Mouse (Mus musculus) kidney, postnatal 0 days (tissue): ENCODE results near the gene Bin2. TPM values are rescaled to one million over a fixed set of nuclear protein-coding genes. Genes with fewer than 3 reads are reported as not detected.
A peak's percentile ranks its signal among the peaks of the same experiment; 100 is the strongest.
"Not testable (repeated sequence)": the region's sequence is repeated elsewhere in the genome, so short reads cannot be mapped to it uniquely, and the experiment has no call there.

Source experiments
- ATAC-seq: fragments of 200-750 bp; cut with Nextera tagmentation; replicated peaks from 2 replicates; pipeline ENCODE4 v1.8.0; 2017; ENCODE audit warnings: low read depth, moderate number of reproducible peaks, moderate TSS enrichment, moderate library complexity; ENCODE audit not compliant: low FRiP score
- DNase-seq: peaks from one replicate; pipeline ENCODE4 v3.0.0-alpha.2; 2016; ENCODE audit warnings: low spot score
- H3K27ac ChIP-seq: fragments of 300-500 bp; sonication (generic); 2 replicates; pipeline ENCODE4 v1.5.1; 2014; ENCODE audit warnings: mild to moderate bottlenecking
- H3K27me3 ChIP-seq: fragments of 300-500 bp; sonication (generic); 2 replicates; pipeline ENCODE4 v1.6.1; 2014; ENCODE audit warnings: low read length, mixed read lengths; ENCODE audit not compliant: insufficient read depth
- H3K36me3 ChIP-seq: fragments of 300-500 bp; sonication (generic); 2 replicates; pipeline ENCODE4 v1.6.1; 2014; ENCODE audit warnings: low read length, mixed read lengths; ENCODE audit not compliant: insufficient read depth
- H3K4me1 ChIP-seq: fragments of 300-500 bp; sonication (generic); replicated peaks from 2 replicates; pipeline ENCODE4 v1.6.1; 2014; ENCODE audit warnings: antibody characterized with exemption, low read length, mixed read lengths; ENCODE audit not compliant: insufficient read depth
- H3K4me2 ChIP-seq: fragments of 300-500 bp; sonication (generic); 2 replicates; pipeline ENCODE4 v1.6.1; 2014; ENCODE audit warnings: mild to moderate bottlenecking, low read length, moderate library complexity, mixed read lengths
- H3K4me3 ChIP-seq: fragments of 300-500 bp; sonication (generic); replicated peaks from 2 replicates; pipeline ENCODE4 v1.5.1; 2014; ENCODE audit warnings: low read depth, low read length
- H3K9ac ChIP-seq: fragments of 300-500 bp; sonication (generic); 2 replicates; pipeline ENCODE4 v1.6.1; 2014; ENCODE audit warnings: low read depth, low read length
- H3K9me3 ChIP-seq: fragments of 300-500 bp; sonication (generic); replicated peaks from 2 replicates; pipeline ENCODE4 v1.6.1; 2016; ENCODE audit warnings: low read length, inconsistent platforms, mixed read lengths
- CTCF ChIP-seq: IDR thresholded peaks from 2 replicates; pipeline ENCODE4 v1.5.1; 2016; ENCODE audit warnings: antibody characterized with exemption, low read depth, mild to moderate bottlenecking, moderate library complexity
- WGBS: fragments of 180-500 bp; shearing (Covaris S2); extraction: QIAGEN DNeasy Blood & Tissue Kit; methylation state at CpG from one replicate; pipeline ENCODE4 v1.1.7; 2014; 5-methylcytosine and 5-hydroxymethylcytosine counted together
- polyA plus RNA-seq: library from polyadenylated mRNA; unstranded; fragments of >200 nt; fragmentation: Nextera tagmentation; extraction: Ambion mirVana; gene quantifications from 2 replicates; pipeline ENCODE4 v1.2.1, GENCODE M21; 2015

Gene Bin2
- polyA plus RNA-seq, 1 experiment from 2014 or later: 0.93 TPM

DNA sequence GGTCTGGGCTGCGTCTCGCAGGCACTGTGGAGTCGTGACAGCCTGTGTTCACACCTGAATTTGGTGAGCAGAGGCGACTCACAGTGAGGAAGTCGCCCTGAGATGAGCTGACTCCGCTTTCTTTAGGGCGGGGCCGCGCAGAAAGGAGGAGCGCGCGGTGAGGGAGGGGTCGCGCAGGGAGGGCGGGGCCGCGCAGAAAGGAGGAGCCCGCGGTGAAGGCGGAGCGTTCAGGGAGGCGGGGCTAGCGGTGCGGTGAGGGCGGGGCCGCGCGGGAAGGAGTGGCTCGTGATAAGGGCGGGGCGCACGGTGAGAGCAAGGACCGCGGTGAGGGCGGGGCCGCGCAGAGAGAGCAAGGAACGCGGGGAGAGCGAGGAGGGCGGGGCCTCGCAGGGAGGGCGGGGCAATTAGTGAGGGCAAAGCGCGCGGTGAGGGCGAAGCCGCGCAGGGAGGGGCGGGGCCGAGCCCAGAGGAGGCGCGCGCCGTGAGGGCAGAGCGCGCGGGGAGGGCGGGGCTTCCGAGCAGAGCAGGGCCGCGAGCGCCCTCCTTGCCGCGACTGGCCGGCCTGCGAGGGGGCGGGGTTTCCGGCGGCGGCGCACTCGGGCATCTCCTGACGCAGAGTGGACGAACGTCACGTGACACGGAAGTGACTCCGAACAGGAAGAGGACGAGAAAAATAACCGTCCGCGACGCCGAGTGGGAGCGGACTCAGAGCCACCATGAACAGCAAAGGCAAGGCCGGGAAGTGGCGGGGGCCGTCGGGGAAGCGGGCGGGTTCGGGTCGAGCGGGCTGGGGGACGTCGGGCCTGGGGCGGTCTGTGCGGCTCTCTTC, 54.1 kb downstream of the Bin2 start, which contains the start of gene Dazap2:
Gene Dazap2, plus strand, starts transcription at position 354 of the 829 bp plus-strand sequence.
- H3K9ac ChIP-seq: peak within 1 kb of the TSS; percentile 93
- ATAC-seq (peak; percentile 89), DNase-seq (peak; percentile 99)
- peak within 1 kb of the TSS; percentile 85 for H3K4me3 ChIP-seq
- H3K4me2 ChIP-seq: peak within 1 kb of the TSS; percentile 74
- peak within 1 kb of the TSS; percentile 100 for H3K27ac ChIP-seq
- H3K4me1 ChIP-seq: peaks cover 8% of the 10 kb centered on the region; the same call in 1 of the 2 replicates
- 1% methylated on average over 82 of the region's 99 CpGs for WGBS
- H3K27me3 ChIP-seq: no peaks in the 10 kb centered on the region
- no peaks in the 10 kb centered on the region for H3K9me3 ChIP-seq
- TF ChIP-seq CTCF: peak; percentile 34; the same call in 1 of the 2 replicates
- H3K36me3 ChIP-seq: peaks cover 21% of the 10 kb centered on the region

DNA sequence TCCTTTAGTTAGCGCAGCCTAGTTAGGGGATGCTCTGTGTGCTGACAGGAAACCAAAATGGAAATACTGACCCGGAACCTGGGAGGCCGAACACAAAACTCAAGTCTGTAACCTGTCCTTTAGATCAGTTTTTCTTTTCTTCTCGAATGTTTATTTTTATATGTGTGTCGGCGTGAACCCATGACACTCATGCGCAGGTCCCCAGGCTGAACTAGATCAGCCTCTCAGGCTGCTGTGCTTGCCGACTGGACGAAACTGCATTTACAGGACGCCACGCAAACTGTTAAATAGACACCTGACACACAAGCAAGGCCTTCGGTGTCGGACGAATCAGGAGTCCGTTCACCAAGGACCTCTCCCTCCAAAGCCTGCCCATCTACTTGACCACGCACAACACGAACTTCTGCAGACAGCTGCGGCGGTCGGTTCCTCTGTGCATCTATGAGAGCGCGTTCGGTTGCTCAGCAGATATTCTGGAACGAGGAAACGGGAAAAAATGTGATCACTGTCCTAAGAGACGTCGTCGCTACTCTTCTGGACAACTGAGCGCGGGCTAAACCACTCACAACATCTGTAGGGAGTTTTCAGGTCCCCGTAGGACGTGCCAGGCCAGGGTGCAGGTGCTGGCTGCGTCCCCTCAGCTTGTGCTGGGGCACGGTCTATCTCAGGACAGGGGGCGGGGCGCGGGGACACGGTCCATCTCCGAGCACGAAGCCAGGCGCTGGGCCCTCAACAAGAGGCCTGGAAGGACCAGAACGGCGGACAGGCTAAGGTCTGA, 54.9 kb downstream of the Bin2 start:
- peaks cover 8% of the 10 kb centered on the region; the same call in 1 of the 2 replicates for H3K4me1 ChIP-seq
- 9% methylated on average over 43 of the region's 43 CpGs for WGBS
- ATAC-seq (no peak; the same call in 1 of the 2 replicates), DNase-seq (no peak)
- TF ChIP-seq CTCF: peak; percentile 19; the same call in 1 of the 2 replicates
- peak overlapping the region; percentile 85 for H3K4me3 ChIP-seq
- peaks cover 14% of the 10 kb centered on the region for H3K36me3 ChIP-seq
- no peaks in the 10 kb centered on the region for H3K9me3 ChIP-seq
- peak overlapping the region; percentile 43 for H3K9ac ChIP-seq
- peak overlapping the region; percentile 67 for H3K4me2 ChIP-seq
- peak overlapping the region; percentile 75 for H3K27ac ChIP-seq
- H3K27me3 ChIP-seq: no peaks in the 10 kb centered on the region

GRCm38 (mm10) chr15:100613584-100613983, 55.8 kb downstream of the Bin2 start:
- Histone ChIP-seq H3K4me3 (no peak overlapping the region), H3K36me3 (peaks cover 12% of the 10 kb centered on the region), H3K27me3 (no peaks in the 10 kb centered on the region), H3K4me2 (peak overlapping the region; percentile 34; the same call in 1 of the 2 replicates), H3K4me1 (peaks cover 8% of the 10 kb centered on the region; the same call in 1 of the 2 replicates), H3K9ac (no peak overlapping the region), H3K9me3 (no peaks in the 10 kb centered on the region), H3K27ac (no peak overlapping the region)
- 7% methylated on average over 16 of the region's 16 CpGs for WGBS
- ATAC-seq (no peak), DNase-seq (peak; percentile 90)
- peak; percentile 94 for TF ChIP-seq CTCF

- 71% methylated on average over 2 of the region's 2 CpGs for WGBS
- DNase-seq (no peak), ATAC-seq (no peak)
- Histone ChIP-seq H3K4me2 (no peak overlapping the region), H3K9ac (no peak overlapping the region), H3K4me3 (no peak overlapping the region), H3K36me3 (0 out of 2 replicates have a peak, but pooled peaks cover under 1% of the 10 kb centered on the region), H3K9me3 (no peaks in the 10 kb centered on the region), H3K4me1 (peaks cover 8% of the 10 kb centered on the region; the same call in 1 of the 2 replicates), H3K27ac (no peak overlapping the region), H3K27me3 (no peaks in the 10 kb centered on the region)
- peak; percentile 58 for TF ChIP-seq CTCF
These were observed 56.9 kb downstream of the Bin2 start for GRCm38 (mm10) chr15:100612432-100612831.

DNA sequence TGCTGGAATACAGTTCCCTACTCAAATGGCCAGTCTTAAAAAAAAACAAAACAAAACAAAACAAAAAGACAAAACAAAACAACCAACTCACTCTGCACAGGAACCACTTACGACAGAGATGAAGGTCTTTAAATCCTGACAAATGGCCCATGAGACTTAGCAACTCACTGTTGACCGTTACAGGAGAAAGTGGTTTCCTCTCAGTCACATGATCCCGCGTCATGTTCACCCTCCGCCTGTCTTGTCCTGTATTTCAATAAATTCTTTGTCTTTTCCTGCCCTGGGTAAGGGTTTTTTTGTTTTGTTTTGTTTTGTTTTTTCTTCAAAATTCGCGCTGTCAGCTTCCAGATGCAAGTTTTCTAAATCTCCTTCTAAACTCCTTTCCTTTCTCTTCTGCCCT, 57.4 kb downstream of the Bin2 start:
- H3K9ac ChIP-seq: no peak overlapping the region
- DNase-seq (no peak), ATAC-seq (no peak)
- H3K9me3 ChIP-seq: no peaks in the 10 kb centered on the region
- no peaks in the 10 kb centered on the region for H3K36me3 ChIP-seq
- TF ChIP-seq CTCF: no peak
- WGBS: 70% methylated on average over 7 of the region's 7 CpGs
- no peaks in the 10 kb centered on the region for H3K27me3 ChIP-seq
- no peak overlapping the region for H3K4me3 ChIP-seq
- peaks cover 8% of the 10 kb centered on the region; the same call in 1 of the 2 replicates for H3K4me1 ChIP-seq
- no peak overlapping the region for H3K4me2 ChIP-seq
- H3K27ac ChIP-seq: no peak overlapping the region

- H3K36me3 ChIP-seq, H3K4me1 ChIP-seq, H3K4me2 ChIP-seq, H3K9me3 ChIP-seq, H3K9ac ChIP-seq, H3K4me3 ChIP-seq, H3K27me3 ChIP-seq, DNase-seq, H3K27ac ChIP-seq, ATAC-seq: not testable (repeated sequence)
- TF ChIP-seq CTCF: peak; percentile 39
- WGBS: 93% methylated on average over 8 of the region's 8 CpGs
These were observed 62.7 kb downstream of the Bin2 start for GRCm38 (mm10) chr15:100606677-100607076.
